Mouse (Mus musculus) ovary, postnatal 36 days (tissue): Measurements from ENCODE around the gene Kank1.

ENCODE experiments used
- DNase-seq: peaks from one replicate; pipeline ENCODE4 v3.0.0; 2022; ENCODE audit warnings: low spot score, mixed read lengths

Gene Kank1

GRCm38 (mm10) chr19:25406481-25407184 lies 169.9 kb downstream of the Kank1 start:
- DNase-seq = peak; percentile 78

GRCm38 (mm10) chr19:25407185-25407886 lies 170.6 kb downstream of the Kank1 start:
- DNase-seq = no peak

- DNase-seq = no peak
Observed at GRCm38 (mm10) chr19:25407887-25408236, 171.1 kb downstream of the Kank1 start.

GRCm38 (mm10) chr19:25409239-25409638 lies 172.5 kb downstream of the Kank1 start:
- DNase-seq = no peak

- DNase-seq = no peak
Observed at GRCm38 (mm10) chr19:25411353-25411752, 174.6 kb downstream of the Kank1 start.

- DNase-seq = no peak
Observed at GRCm38 (mm10) chr19:25415448-25415847, 178.7 kb downstream of the Kank1 start.

- DNase-seq = no peak
Observed at GRCm38 (mm10) chr19:25417671-25418070, 180.9 kb downstream of the Kank1 start.

- no peak for DNase-seq
Observed at GRCm38 (mm10) chr19:25419983-25420382, 183.2 kb downstream of the Kank1 start.

GRCm38 (mm10) chr19:25422096-25422495 lies 185.3 kb downstream of the Kank1 start:
- DNase-seq = no peak

- DNase-seq = no peak
Observed at GRCm38 (mm10) chr19:25423371-25423770, 186.6 kb downstream of the Kank1 start.

GRCm38 (mm10) chr19:25426431-25426830 lies 189.7 kb downstream of the Kank1 start:
- DNase-seq = no peak

- DNase-seq = no peak
Observed at GRCm38 (mm10) chr19:25427886-25428285, 191.1 kb downstream of the Kank1 start.

GRCm38 (mm10) chr19:25428338-25428962 lies 191.7 kb downstream of the Kank1 start:
- DNase-seq = no peak

GRCm38 (mm10) chr19:25431431-25431830 lies 194.7 kb downstream of the Kank1 start:
- no peak for DNase-seq

GRCm38 (mm10) chr19:25431909-25432308 lies 195.1 kb downstream of the Kank1 start:
- no peak for DNase-seq

- DNase-seq = no peak
Observed at GRCm38 (mm10) chr19:25433169-25433690, 196.5 kb downstream of the Kank1 start.

- DNase-seq = no peak
Observed at GRCm38 (mm10) chr19:25434345-25434744, 197.6 kb downstream of the Kank1 start.

- no peak for DNase-seq
Observed at GRCm38 (mm10) chr19:25434795-25435194, 198.0 kb downstream of the Kank1 start.

GRCm38 (mm10) chr19:25435412-25435811 lies 198.6 kb downstream of the Kank1 start:
- no peak for DNase-seq

GRCm38 (mm10) chr19:25436175-25436574 lies 199.4 kb downstream of the Kank1 start:
- no peak for DNase-seq

GRCm38 (mm10) chr19:25436789-25437650 lies 200.2 kb downstream of the Kank1 start:
- DNase-seq = no peak

- DNase-seq = no peak
Observed at GRCm38 (mm10) chr19:25438246-25438645, 201.5 kb downstream of the Kank1 start.
